Mouse (Mus musculus) stomach, embryonic 14.5 days (tissue): ENCODE measurements around the gene Cd320. TPM values are rescaled to one million over a fixed set of nuclear protein-coding genes. Genes with fewer than 3 reads are reported as not detected.
"Not testable (repeated sequence)": the region's sequence is repeated elsewhere in the genome, so short reads cannot be mapped to it uniquely, and the experiment has no call there.

Experiments used
- ATAC-seq: fragments of 200-750 bp; cut with Nextera tagmentation; 2 replicates; pipeline ENCODE4 v1.8.0; 2017; ENCODE audit warnings: low read depth, moderate TSS enrichment; ENCODE audit not compliant: insufficient number of reproducible peaks, insufficient read depth, low FRiP score
- H3K27ac ChIP-seq: fragments of 300-500 bp; sonication (generic); 2 replicates; pipeline ENCODE4 v1.5.1; 2014; ENCODE audit warnings: mild to moderate bottlenecking, low read length, moderate library complexity, mixed read lengths
- H3K27me3 ChIP-seq: fragments of 300-500 bp; sonication (generic); 2 replicates; pipeline ENCODE4 v1.6.1; 2014; ENCODE audit warnings: low read length, control low read depth, mixed read lengths; ENCODE audit not compliant: control insufficient read depth, insufficient read depth
- H3K36me3 ChIP-seq: fragments of 300-500 bp; sonication (generic); 2 replicates; pipeline ENCODE4 v1.6.1; 2014; ENCODE audit warnings: mild to moderate bottlenecking, control low read depth, low read length, moderate library complexity, mixed read lengths; ENCODE audit not compliant: control insufficient read depth, insufficient read depth
- H3K4me1 ChIP-seq: fragments of 300-500 bp; sonication (generic); 2 replicates; pipeline ENCODE4 v1.6.1; 2014; ENCODE audit warnings: low read length, control low read depth, mixed read lengths; ENCODE audit not compliant: control insufficient read depth, insufficient read depth
- H3K4me2 ChIP-seq: fragments of 300-500 bp; sonication (generic); replicated peaks from 2 replicates; pipeline ENCODE4 v1.6.1; 2014; ENCODE audit warnings: low read depth, low read length, control low read depth
- H3K4me3 ChIP-seq: fragments of 300-500 bp; sonication (generic); 2 replicates; pipeline ENCODE4 v1.5.1; 2014; ENCODE audit warnings: low read depth, low read length, control low read depth
- H3K9ac ChIP-seq: fragments of 300-500 bp; sonication (generic); replicated peaks from 2 replicates; pipeline ENCODE4 v1.6.1; 2014; ENCODE audit warnings: low read depth, mild to moderate bottlenecking, control low read depth, low read length, moderate library complexity, mixed read lengths
- H3K9me3 ChIP-seq: fragments of 300-500 bp; sonication (generic); 2 replicates; pipeline ENCODE4 v1.6.1; 2016; ENCODE audit warnings: low read depth, low read length, control low read depth; ENCODE audit not compliant: control insufficient read depth
- WGBS: fragments of 180-500 bp; shearing (Covaris S2); extraction: QIAGEN DNeasy Blood & Tissue Kit; methylation state at CpG from one replicate; pipeline ENCODE4 v1.1.7; 2014; 5-methylcytosine and 5-hydroxymethylcytosine counted together
- microRNA-seq: library from miRNA; unstranded; fragments of <30 nt; microRNA quantifications from one replicate; pipeline ENCODE4, GENCODE M21; 2016
- polyA plus RNA-seq: library from polyadenylated mRNA; unstranded; fragments of >200 nt; fragmentation: Nextera tagmentation; extraction: Ambion mirVana; gene quantifications from 2 replicates; pipeline ENCODE4 v1.2.1, GENCODE M21; 2014

The Cd320 gene
- polyA plus RNA-seq, 1 experiment from 2014 or later = 79.6 TPM

- Histone ChIP-seq H3K4me3 (no peak overlapping the region), H3K9ac (no peak overlapping the region), H3K27ac (no peak overlapping the region), H3K4me1 (no peaks in the 10 kb centered on the region), H3K4me2 (no peak overlapping the region), H3K9me3 (no peaks in the 10 kb centered on the region), H3K36me3 (no peaks in the 10 kb centered on the region), H3K27me3 (no peaks in the 10 kb centered on the region)
- 36% methylated on average over 6 of the region's 6 CpGs for WGBS
- ATAC-seq = no peak
These were observed 54.4 kb downstream of the Cd320 start for GRCm38 (mm10) chr17:33897114-33897794.

- H3K4me3 ChIP-seq, H3K4me1 ChIP-seq, H3K9ac ChIP-seq, H3K27me3 ChIP-seq, ATAC-seq, H3K36me3 ChIP-seq, H3K4me2 ChIP-seq, H3K27ac ChIP-seq, H3K9me3 ChIP-seq: not testable (repeated sequence)
- 76% methylated on average over 4 of the region's 4 CpGs for WGBS
These were observed 55.3 kb downstream of the Cd320 start for GRCm38 (mm10) chr17:33898193-33898592.

Small RNAs within 50 kb of the gene (microRNA-seq; reads per million reads assigned to microRNA genes)
- gene Gm27740 = not detected

Other genes starting within 250 kb of the Cd320 start
- 85.5 and 98.8 TPM in 2 replicates for gene Zfp414, start 214.0 kb upstream of the Cd320 start, polyA plus RNA-seq
- gene Pram1, start 205.0 kb upstream of the Cd320 start, polyA plus RNA-seq = 0.59 and 0.62 TPM in 2 replicates
- gene Hnrnpm, start 156.2 kb upstream of the Cd320 start, polyA plus RNA-seq = 313 and 333 TPM in 2 replicates
- gene March2, start 124.4 kb upstream of the Cd320 start, polyA plus RNA-seq = 42.8 and 49.3 TPM in 2 replicates
- gene Rab11b, start 82.6 kb upstream of the Cd320 start, polyA plus RNA-seq = 255 and 296 TPM in 2 replicates
- 22.5 and 25.1 TPM in 2 replicates for gene Angptl4, start 61.3 kb upstream of the Cd320 start, polyA plus RNA-seq
- gene Kank3, start 32.6 kb upstream of the Cd320 start, polyA plus RNA-seq = 32.5 and 33.5 TPM in 2 replicates
- gene Rps28, start 18.5 kb upstream of the Cd320 start, polyA plus RNA-seq = 1,306 and 1,470 TPM in 2 replicates
- 471 and 592 TPM in 2 replicates for gene Ndufa7, start 18.5 kb upstream of the Cd320 start, polyA plus RNA-seq
- not detected in 2 replicates for gene Gm7029, start 30.7 kb downstream of the Cd320 start, polyA plus RNA-seq
- gene Kifc1, start 47.6 kb downstream of the Cd320 start, polyA plus RNA-seq = 6.8 TPM in 2 replicates
- gene Platr17, start 62.0 kb downstream of the Cd320 start, polyA plus RNA-seq = 0.54 and 1.00 TPM in 2 replicates
- gene Daxx, start 66.3 kb downstream of the Cd320 start, polyA plus RNA-seq = 39.2 and 44.6 TPM in 2 replicates
- gene Tapbp, start 72.8 kb downstream of the Cd320 start, polyA plus RNA-seq = 45.3 and 47.9 TPM in 2 replicates
- 9.4 and 10.4 TPM in 2 replicates for gene Zbtb22, start 72.8 kb downstream of the Cd320 start, polyA plus RNA-seq
- gene Rgl2, start 86.5 kb downstream of the Cd320 start, polyA plus RNA-seq = 38.4 and 39.8 TPM in 2 replicates
- gene Pfdn6, start 97.3 kb downstream of the Cd320 start, polyA plus RNA-seq = 141 and 152 TPM in 2 replicates
- 19.0 and 23.0 TPM in 2 replicates for gene Wdr46, start 97.6 kb downstream of the Cd320 start, polyA plus RNA-seq
- 2.8 and 2.9 TPM in 2 replicates for gene B3galt4, start 108.4 kb downstream of the Cd320 start, polyA plus RNA-seq
- 31.5 and 34.8 TPM in 2 replicates for gene Vps52, start 112.7 kb downstream of the Cd320 start, polyA plus RNA-seq
- 2,047 and 2,164 TPM in 2 replicates for gene Rps18, start 112.9 kb downstream of the Cd320 start, polyA plus RNA-seq
- gene H2-K1, start 157.3 kb downstream of the Cd320 start, polyA plus RNA-seq = 38.3 and 38.8 TPM in 2 replicates
- gene Ring1, start 181.6 kb downstream of the Cd320 start, polyA plus RNA-seq = 7.5 and 8.6 TPM in 2 replicates
- 41.7 and 44.9 TPM in 2 replicates for gene H2-Ke6, start 185.0 kb downstream of the Cd320 start, polyA plus RNA-seq
- 81.3 and 91.7 TPM in 2 replicates for gene Slc39a7, start 188.6 kb downstream of the Cd320 start, polyA plus RNA-seq
- 21.7 and 22.4 TPM in 2 replicates for gene Rxrb, start 188.7 kb downstream of the Cd320 start, polyA plus RNA-seq
- 0.32 and 1.2 TPM in 2 replicates for gene Col11a2, start 196.3 kb downstream of the Cd320 start, polyA plus RNA-seq
- gene H2-Oa, start 249.2 kb downstream of the Cd320 start, polyA plus RNA-seq = 0.65 and 1.1 TPM in 2 replicates